Mouse (Mus musculus) R1 (cell line): ENCODE results near the gene Slc12a9.

ENCODE experiments used
- DNase-seq: peaks from one replicate; pipeline ENCODE4 v3.0.0-alpha.2; 2018; ENCODE audit warnings: low read depth, low spot score

The Slc12a9 gene

GRCm38 (mm10) chr5:137346983-137347382 is 13.6 kb upstream of the Slc12a9 start:
- DNase-seq = no peak

GRCm38 (mm10) chr5:137346388-137346787 is 13.0 kb upstream of the Slc12a9 start:
- no peak for DNase-seq

DNA sequence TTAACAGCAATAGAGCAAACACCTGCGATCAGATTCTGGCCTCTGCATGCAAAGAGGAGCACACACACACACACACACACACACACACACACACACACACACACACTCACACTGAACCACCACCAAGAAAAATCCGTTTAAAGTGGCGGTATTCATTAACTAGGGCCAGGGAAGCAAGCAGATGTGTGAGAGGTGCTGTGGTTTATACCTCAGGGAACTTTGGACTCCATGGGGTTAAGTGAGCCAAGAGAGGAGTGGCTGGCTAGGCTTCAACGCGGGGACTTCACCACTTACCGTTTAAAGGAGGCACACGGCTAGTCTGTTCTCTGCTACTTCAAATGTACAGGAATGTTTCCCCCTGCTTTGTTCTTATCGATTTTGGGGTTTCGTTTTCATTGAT is 12.4 kb upstream of the Slc12a9 start:
- no peak for DNase-seq

DNA sequence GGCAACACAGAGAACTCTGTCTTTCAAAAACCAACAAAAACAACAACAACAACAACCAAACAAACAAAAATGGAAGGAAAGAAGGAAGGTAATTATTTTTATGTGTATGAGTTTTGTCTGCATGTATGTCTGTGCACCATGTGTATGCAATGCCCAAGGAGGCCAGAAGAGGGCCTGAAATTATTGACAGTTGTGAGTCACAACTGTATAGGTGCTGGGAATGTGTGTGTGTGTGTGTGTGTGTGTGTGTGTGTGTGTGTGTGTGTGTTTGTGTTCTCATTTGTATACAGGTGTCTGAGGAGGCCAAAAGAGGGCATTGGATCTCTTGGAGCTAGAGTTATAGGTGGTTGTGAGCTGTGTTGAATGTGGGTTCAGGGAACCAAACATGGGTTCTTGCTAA is 10.5 kb upstream of the Slc12a9 start:
- peak; percentile 44 for DNase-seq

- no peak for DNase-seq
Measured at GRCm38 (mm10) chr5:137343412-137343811, 10.0 kb upstream of the Slc12a9 start.

DNA sequence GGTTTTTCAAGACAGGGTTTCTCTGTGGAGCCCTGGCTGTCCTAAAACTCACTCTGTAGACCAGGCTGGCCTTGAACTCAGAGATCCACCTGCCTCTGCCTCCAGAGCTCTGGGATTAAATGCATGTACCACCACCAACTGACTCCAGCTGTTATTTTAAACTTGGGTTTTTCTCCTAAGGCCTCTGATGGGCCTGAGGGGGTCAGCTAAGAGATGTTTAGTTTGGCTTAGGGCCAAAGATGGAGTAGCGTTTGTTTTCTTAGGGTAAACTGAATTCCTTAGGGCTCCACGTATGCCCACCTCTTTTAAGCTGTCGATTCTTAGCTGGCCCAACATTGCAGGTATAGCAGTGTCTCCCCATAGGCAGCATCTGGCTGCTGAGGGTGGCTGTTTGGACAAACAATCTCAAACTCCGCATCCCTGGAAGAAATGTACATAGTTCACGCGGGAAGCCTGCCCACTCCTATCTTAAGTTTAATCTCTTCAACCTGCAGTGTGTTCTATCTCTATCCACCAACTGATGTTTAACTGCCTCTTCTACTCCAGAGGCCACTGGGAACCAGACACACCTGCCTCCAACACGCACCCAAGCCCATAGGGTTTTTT is 9.1 kb upstream of the Slc12a9 start:
- DNase-seq = no peak

GRCm38 (mm10) chr5:137340222-137340621 is 6.8 kb upstream of the Slc12a9 start:
- no peak for DNase-seq

GRCm38 (mm10) chr5:137339290-137339979 is 6.0 kb upstream of the Slc12a9 start:
- peak; percentile 89 for DNase-seq

DNA sequence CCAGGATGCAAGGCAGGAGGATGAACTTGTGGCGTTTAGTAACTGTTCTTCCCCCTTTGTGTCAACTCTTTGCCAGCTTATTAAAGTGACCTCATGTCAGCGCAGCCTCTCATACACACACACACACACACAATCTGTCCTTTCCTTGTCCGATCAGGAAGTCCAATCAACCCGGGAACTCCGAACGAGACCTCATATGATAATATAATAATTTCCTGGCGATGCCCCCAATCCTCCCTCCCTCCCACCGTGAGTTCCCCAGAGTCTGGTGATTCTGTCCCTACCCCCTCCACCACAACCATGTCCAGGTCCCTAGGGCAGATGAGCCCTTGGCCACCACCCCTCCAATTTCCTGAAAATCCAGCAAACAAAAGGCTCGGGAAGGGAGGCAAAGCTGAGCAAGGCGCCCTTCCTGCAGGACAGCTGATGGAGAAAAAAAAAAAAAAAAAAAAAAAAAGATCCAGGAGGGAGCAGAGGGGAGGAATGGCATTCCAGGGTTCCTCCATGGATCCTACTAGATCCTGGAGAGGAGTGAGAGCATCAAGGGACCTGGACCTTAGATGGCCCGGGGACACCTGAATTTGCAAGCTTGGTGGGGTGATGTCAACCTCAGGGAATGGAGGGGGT is 5.4 kb upstream of the Slc12a9 start:
- peak; percentile 54 for DNase-seq

DNA sequence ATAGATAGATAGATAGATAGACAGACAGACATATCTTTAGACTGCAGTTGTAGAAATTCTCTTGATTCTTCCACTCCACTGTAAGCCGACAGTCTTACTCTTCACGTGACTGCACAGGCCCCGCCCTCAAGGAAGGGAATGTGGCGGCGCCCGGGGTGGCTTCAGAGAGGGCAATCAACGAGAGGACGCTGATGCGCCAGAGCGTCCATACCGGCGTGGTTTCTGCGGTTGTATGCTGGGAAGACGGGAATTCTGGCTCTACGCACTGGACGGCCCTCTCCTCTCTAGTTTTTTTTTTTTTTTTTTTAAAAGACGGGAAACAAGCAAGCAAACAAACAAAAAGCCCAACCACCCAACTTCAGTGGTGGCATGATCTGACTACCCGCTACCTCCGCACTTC is 4.9 kb upstream of the Slc12a9 start:
- peak; percentile 94 for DNase-seq

DNA sequence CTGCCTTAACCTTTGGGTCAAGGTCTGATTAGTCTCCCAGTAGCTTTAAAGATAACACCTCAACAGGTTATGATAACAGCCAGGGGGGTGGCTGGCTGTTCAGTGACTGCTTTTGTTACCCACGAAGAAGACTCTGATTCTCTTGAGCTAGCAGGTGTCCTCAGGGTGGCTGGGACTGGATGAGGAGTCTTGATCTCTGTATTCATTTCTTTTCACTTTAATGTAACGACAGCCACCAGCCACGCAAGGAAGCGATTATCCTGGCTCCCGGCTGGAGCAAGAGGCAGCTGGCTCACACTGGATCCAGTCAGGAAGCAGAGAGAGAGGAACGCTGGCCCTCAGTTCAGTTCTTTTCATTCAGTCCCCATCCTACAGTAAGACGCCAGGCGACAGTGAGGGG is 3.8 kb upstream of the Slc12a9 start:
- DNase-seq = peak; percentile 89

- peak; percentile 84 for DNase-seq
Measured at GRCm38 (mm10) chr5:137335066-137335465, 1.7 kb upstream of the Slc12a9 start.

GRCm38 (mm10) chr5:137334317-137334716 is 920 bp upstream of the Slc12a9 start:
- no peak for DNase-seq

DNA sequence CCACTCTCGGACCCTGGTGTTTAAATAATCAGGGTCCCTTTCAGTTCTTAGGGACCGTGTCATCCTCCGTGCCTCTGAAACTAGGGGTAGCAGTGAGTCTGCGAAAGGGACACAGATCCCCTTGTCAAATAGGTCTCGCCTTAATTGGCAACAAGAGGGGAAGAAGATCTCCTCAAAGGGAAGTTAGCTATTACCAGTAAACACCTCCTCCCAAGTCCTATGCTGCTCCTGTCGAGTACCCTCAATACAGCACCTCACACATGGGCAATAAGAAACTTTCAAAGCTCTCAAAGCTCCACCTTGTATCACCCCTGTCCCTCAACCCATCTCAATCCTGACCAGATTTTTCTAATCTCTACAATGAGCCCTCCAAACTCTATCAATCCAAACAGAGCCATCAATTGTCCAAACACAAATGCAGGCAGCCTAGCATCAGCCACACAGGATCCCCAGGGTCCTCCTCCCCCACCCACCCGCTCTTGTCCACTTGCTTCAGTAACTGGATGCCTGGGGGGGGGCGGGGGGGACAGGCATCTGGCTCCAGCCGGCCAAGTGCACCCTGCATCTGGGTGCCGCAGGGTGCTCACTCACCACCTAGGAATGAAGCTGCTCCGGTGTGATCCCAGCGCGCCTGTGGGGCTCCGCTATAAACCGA is 413 bp downstream of the Slc12a9 start:
- no peak for DNase-seq

- no peak for DNase-seq
Measured at GRCm38 (mm10) chr5:137330910-137331309, 2.5 kb downstream of the Slc12a9 start.

DNA sequence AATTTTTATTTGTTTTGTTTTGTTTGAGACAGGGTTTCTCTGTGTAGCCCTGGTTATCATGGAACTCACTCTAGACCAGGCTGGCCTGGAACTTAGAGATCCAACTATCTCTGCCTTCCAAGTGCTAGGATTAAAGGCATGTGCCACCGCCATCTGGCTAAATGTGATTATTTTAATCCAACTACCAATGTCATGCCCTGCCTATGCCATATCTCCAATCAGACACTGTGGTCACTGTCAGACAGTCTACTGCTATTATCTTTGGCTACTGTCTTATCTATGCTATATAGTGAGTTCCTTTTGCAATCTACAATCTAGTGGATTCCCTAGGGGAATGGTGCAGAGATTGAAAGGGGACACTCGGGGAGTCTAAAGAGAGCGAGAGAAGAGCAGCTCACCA is 12.4 kb downstream of the Slc12a9 start:
- DNase-seq = no peak

DNA sequence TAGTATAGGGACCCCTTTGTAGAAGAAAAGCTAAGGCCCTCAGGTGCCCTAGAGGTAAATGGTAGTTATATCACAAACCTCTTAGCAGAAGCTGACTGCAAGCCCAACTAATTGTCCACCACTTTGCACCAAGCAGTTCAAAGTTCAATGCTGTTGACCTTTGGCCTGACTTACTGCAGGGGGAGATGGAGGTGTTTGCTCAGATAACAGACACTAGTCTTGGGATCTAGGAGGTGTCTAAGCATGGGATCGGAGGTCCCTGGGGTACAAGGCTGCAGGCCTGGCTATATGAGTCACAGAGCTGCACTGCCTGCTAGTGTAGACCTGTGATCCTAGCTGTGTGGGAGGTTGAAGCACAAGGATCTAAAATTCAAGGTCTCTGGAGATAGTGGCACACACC is 14.8 kb downstream of the Slc12a9 start:
- DNase-seq = no peak

DNA sequence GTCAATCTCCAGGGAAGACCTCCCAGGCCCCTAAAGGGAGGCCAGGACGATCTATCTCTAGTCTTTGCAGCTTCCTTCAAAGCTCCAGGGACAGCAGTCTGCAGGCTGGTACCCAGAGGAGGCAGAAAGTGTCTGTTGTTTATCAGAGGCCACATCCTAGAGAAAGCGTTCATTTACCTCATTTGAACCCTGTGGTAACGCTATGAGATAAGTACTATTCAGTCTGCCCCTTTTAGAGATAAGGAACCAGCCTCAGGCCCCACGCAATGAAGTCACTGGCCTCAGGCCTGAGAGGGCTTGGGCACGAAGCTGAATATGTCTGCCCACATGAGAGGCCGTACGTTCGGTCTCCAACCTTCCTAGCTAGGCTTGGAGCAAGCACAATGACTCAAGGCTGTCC is 16.0 kb downstream of the Slc12a9 start:
- no peak for DNase-seq

DNA sequence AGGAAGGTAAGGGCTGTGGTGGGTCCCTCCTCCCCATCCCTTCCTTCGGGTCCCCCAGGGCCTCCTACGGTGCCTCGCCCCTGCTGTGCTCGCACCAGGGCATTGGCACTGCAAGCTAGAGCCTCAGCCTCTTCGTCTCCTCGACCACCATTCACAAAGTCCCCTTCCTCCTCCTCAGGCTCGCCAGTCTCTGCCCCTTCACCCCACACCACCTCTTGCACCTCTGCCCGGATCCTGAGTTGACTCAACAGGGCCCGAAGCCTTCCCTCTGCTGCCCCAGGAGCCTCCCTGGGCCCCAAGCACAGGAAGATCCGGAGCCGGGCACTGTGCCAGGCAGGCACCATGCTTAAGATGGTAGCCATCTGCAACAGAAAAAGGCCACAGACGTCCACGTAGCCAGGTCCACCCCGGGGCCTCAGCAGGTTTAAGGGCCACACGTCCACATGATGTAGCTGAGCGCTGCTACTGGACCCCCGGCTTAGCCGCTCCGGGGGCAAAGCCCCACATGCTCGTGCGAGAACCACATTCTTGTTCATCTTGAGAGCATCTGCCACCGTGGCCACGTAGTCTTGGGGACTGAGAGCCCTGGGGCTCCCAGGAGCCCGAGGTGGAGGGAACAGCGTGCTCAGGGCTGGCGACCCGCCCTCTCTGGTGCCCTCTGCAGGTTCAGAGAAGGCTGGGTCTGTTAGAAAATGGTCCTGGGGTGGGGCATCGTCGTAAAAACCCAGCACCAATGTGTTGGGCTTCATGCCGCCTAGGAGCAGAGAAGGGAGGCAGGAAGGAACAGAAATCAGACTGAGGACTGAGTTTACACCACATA is 18.1 kb downstream of the Slc12a9 start:
- peak; percentile 74 for DNase-seq

- DNase-seq = peak; percentile 94
Measured at GRCm38 (mm10) chr5:137314193-137315083, 19.0 kb downstream of the Slc12a9 start, which contains the start of gene Trip6. Gene Trip6, minus strand, starts transcription at chr5:137314404.
